Mouse (Mus musculus) kidney, adult 2 months (tissue): ENCODE results near the gene Plekhg6.

ENCODE experiments used
- CTCF ChIP-seq: fragments of 200-500 bp; conservative IDR thresholded peaks from 2 replicates; pipeline ENCODE4 v1.5.1; 2011; ENCODE audit warnings: low read depth, mild to moderate bottlenecking, control low read depth, low read length, moderate library complexity, mixed read lengths; ENCODE audit not compliant: insufficient read depth, insufficient read length
- POLR2A ChIP-seq: fragments of 200-500 bp; IDR thresholded peaks from one replicate; pipeline ENCODE4 v1.6.1; 2011; ENCODE audit warnings: low read depth, low read length, control low read depth

- TF ChIP-seq CTCF (no peak), POLR2A (no peak)
These were observed 3.6 kb downstream of the Plekhg6 start for GRCm38 (mm10) chr6:125377042-125377441.
